Mouse (Mus musculus) limb, embryonic 10.5 days (tissue): ENCODE results near the gene Dync1li2. TPM values are rescaled to one million over a fixed set of nuclear protein-coding genes. Genes with fewer than 3 reads are reported as not detected.

Experiments used
- DNase-seq: peaks from one replicate; pipeline ENCODE4 v3.0.0-alpha.2; 2017; ENCODE audit warnings: low spot score
- H3K27ac ChIP-seq: fragments of 300-500 bp; sonication (generic); 2 replicates; pipeline ENCODE4 v1.5.1; 2016; ENCODE audit warnings: mild to moderate bottlenecking
- H3K27me3 ChIP-seq: fragments of 300-500 bp; sonication (generic); 2 replicates; pipeline ENCODE4 v1.6.1; 2016; ENCODE audit warnings: low read depth, mild to moderate bottlenecking; ENCODE audit not compliant: poor library complexity, severe bottlenecking
- H3K36me3 ChIP-seq: fragments of 300-500 bp; sonication (generic); 2 replicates; pipeline ENCODE4 v1.6.1; 2016; ENCODE audit warnings: mild to moderate bottlenecking, moderate library complexity
- H3K4me1 ChIP-seq: fragments of 300-500 bp; sonication (generic); 2 replicates; pipeline ENCODE4 v1.6.1; 2016
- H3K4me3 ChIP-seq: fragments of 300-500 bp; sonication (generic); 2 replicates; pipeline ENCODE4 v1.5.1; 2016; ENCODE audit warnings: mild to moderate bottlenecking, moderate library complexity
- H3K9me3 ChIP-seq: fragments of 300-500 bp; sonication (generic); replicated peaks from 2 replicates; pipeline ENCODE4 v1.6.1; 2016; ENCODE audit warnings: mild to moderate bottlenecking
- WGBS: fragments of 180-500 bp; shearing (Covaris S2); methylation state at CpG from one replicate; pipeline ENCODE4 v1.1.7; 2016; 5-methylcytosine and 5-hydroxymethylcytosine counted together
- polyA plus RNA-seq: library from polyadenylated mRNA; unstranded; fragments of >200 nt; fragmentation: Nextera tagmentation; extraction: Ambion mirVana; gene quantifications from 2 replicates; pipeline ENCODE4 v1.2.1, GENCODE M21; 2016

Gene Dync1li2
- polyA plus RNA-seq, 1 experiment from 2014 or later = 69.9 TPM

DNA sequence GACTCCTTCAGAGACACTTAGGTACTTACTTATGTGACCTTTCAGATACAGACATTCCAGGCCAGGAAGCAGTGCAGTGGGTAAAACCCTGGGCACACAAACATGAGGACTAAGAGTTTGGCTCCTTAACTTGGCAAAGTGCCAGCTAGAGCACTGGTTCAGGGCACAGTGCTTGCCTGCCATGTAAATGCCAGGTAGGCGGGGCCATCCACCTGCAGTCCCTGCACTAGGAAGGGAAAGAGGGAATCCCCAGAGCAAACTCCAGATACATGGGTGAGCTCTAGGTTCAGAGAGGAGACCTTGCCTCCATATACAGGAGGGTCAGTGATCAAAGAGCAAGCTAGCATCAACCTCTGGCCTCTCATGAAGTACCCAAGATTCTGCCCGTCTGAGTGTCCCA is 54.9 kb downstream of the Dync1li2 start:
- H3K27ac ChIP-seq = no peak overlapping the region
- H3K4me1 ChIP-seq = peaks cover 27% of the 10 kb centered on the region
- 85% methylated on average over 2 of the region's 2 CpGs for WGBS
- H3K4me3 ChIP-seq = no peak overlapping the region
- H3K9me3 ChIP-seq = no peaks in the 10 kb centered on the region
- H3K27me3 ChIP-seq = no peaks in the 10 kb centered on the region
- DNase-seq = no peak
- H3K36me3 ChIP-seq = peaks cover 2% of the 10 kb centered on the region; the same call in 1 of the 2 replicates

DNA sequence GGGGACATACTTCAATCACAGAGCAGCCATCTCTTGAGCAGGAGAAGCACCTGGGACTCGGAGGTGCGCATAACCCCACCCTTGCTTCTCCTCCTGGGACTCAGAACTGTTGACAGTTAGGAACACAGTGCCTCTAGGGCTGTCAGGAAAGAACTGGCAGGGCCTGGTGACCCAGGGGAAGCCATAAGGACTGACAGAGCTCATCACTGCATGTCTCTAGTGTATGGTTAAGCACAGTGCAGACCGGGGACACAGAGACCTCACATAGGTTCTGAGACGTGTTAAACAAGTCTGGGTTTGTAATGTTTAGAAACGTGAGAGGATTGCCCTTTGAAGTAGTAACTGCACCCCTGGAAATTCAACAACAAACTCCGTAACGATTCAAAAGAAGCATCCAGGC is 55.3 kb downstream of the Dync1li2 start:
- Histone ChIP-seq H3K36me3 (peaks cover 2% of the 10 kb centered on the region; the same call in 1 of the 2 replicates), H3K4me1 (peaks cover 29% of the 10 kb centered on the region), H3K27ac (no peak overlapping the region), H3K27me3 (no peaks in the 10 kb centered on the region), H3K4me3 (no peak overlapping the region), H3K9me3 (no peaks in the 10 kb centered on the region)
- DNase-seq = no peak
- WGBS = 50% methylated on average over 7 of the region's 7 CpGs

DNA sequence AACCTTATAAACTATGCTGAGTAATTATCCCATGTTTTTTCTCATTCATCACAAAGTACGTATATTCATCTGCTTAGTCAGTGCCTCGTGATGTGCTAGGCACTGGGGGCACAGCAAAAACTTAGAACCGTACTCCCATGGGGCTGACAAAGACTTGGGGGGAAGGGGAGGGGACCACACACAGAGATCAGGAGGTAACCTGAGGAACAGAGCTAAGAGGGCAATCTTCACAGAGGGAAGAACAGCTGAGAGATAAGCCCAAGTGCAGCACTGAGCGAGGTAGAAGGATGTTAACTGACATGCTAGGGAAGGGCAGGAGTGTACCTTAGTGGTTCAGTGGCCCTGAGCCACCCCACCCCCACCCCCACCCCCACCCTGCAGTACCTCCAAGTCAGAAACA is 56.2 kb downstream of the Dync1li2 start:
- H3K4me3 ChIP-seq = no peak overlapping the region
- WGBS = 28% methylated on average over 4 of the region's 4 CpGs
- DNase-seq = no peak
- H3K36me3 ChIP-seq = no peaks in the 10 kb centered on the region
- no peaks in the 10 kb centered on the region for H3K9me3 ChIP-seq
- H3K27me3 ChIP-seq = no peaks in the 10 kb centered on the region
- peaks cover 29% of the 10 kb centered on the region for H3K4me1 ChIP-seq
- no peak overlapping the region for H3K27ac ChIP-seq

DNA sequence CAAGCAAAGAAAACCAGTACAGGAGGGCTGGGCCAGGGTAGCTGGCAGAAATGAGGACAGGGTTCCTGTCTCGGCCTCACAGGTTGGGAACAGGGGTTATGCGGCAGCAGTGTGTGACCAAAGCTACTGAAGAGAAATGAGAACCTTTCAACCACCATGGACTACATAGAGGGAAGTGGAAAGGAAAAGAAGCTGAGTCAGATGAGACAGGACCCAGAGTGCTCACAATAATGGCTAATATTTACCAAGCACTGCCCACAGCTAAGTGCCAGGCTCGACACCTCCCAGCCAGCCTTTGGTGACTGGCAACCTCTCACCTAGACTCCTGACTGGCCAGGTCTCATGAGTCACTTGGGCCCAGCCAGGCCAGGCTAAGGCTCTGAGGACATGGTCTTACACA is 58.9 kb downstream of the Dync1li2 start:
- H3K4me3 ChIP-seq = no peak overlapping the region
- 87% methylated on average over 3 of the region's 3 CpGs for whole genome bisulfite sequencing
- H3K4me1 ChIP-seq = peaks cover 37% of the 10 kb centered on the region
- no peaks in the 10 kb centered on the region for H3K36me3 ChIP-seq
- DNase-seq = no peak
- no peaks in the 10 kb centered on the region for H3K27me3 ChIP-seq
- H3K9me3 ChIP-seq = no peaks in the 10 kb centered on the region
- no peak overlapping the region for H3K27ac ChIP-seq

DNA sequence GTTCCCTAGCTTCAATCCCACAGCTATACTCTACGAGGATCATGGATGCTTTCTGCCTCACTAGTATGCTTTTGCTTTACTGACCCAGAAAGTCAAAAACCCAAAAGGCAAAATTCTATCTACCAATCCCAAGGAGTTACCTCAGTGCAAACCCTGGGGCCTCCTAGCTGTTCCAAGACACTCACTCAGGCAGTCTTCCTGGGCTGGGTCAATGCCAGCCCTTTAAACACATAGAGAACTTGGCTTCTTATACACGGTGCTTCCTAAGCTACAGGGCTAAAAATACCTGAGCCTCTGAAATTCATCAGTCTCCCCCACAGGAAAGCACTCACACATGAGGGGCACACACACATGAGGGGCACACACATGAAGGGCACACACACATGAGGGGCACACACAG is 59.6 kb downstream of the Dync1li2 start:
- peaks cover 37% of the 10 kb centered on the region for H3K4me1 ChIP-seq
- 85% methylated on average over 2 of the region's 2 CpGs for WGBS
- no peak overlapping the region for H3K27ac ChIP-seq
- no peaks in the 10 kb centered on the region for H3K27me3 ChIP-seq
- H3K9me3 ChIP-seq = no peaks in the 10 kb centered on the region
- no peak for DNase-seq
- H3K4me3 ChIP-seq = no peak overlapping the region
- H3K36me3 ChIP-seq = no peaks in the 10 kb centered on the region

DNA sequence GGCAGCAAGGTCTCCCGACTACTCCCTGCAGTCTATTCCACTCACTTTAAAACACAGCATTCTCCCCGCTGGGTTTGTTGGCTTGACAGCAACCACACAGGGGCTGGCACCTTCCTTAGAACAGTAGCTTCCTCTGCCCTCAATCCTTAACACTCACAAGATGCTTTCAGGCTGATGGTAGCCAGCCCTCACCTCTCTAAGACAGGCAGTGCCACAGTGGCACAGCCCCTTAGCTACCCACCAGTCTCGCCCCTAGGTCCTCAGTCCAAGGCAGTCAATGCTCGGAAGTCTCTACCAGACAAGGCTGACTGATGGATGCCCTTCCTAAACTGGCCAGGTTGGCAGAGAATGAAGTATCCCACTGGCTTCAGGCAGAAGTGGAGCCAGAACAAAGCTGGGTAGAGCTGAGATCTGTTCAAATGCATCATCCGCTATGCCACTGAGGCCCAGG is 61.9 kb downstream of the Dync1li2 start:
- Histone ChIP-seq H3K27me3 (no peaks in the 10 kb centered on the region), H3K4me1 (peaks cover 20% of the 10 kb centered on the region)

DNA sequence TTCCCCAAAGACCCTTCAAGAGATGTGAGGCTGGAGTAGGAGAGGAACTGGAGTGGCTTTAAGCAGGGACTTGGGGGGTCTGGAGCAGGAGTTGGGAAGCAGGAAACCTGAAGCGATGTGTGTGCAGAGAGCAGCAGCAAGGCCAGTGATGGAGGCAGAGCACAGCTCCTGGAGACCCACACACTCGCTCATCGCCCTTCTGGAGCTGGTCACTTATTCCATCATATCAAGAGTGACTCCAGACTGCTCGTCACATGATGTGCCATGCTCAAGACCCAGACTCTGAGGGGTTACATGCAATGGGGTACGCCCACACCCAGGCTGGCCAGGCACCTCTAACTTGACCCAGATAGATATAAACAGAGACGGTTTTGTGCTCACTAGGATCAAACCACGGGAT is 62.6 kb downstream of the Dync1li2 start:
- Histone ChIP-seq H3K27ac (no peak overlapping the region), H3K4me1 (peaks cover 25% of the 10 kb centered on the region), H3K27me3 (no peaks in the 10 kb centered on the region), H3K4me3 (no peak overlapping the region), H3K9me3 (no peaks in the 10 kb centered on the region), H3K36me3 (no peaks in the 10 kb centered on the region)
- DNase-seq = no peak
- WGBS = 89% methylated on average over 7 of the region's 7 CpGs

More for the DNA sequence above, 61.9 kb downstream of the Dync1li2 start:
- H3K4me3 ChIP-seq = no peak overlapping the region
- no peaks in the 10 kb centered on the region for H3K36me3 ChIP-seq
- H3K9me3 ChIP-seq = no peaks in the 10 kb centered on the region
- DNase-seq = no peak
- WGBS = 79% methylated on average over 5 of the region's 5 CpGs
- H3K27ac ChIP-seq = no peak overlapping the region

DNA sequence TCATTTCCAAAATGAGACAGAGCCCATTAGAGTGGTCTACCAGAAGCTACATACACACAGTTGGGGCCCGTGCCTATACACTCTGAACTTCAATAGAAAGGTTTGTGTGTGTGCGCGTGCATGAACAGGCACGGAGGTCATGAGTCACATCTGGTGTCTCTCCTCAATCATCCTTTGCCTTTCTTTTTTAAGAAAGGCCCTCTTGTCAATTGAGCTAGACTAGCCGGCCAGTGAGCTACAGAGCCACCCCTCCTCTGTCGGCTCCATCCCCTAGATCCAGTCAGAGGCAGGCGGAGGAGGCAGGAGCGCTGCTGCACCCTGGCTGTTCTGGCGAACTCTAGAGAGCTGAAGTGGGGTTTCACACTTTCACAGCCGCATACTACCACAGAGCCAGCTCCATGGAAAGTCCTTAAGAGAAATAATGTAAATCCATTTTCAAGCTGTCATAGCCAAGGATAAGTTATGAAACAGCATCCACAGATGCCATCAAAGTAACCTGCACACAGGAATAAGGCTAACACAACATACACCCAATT is 63.5 kb downstream of the Dync1li2 start:
- Histone ChIP-seq H3K4me3 (no peak overlapping the region), H3K27ac (no peak overlapping the region), H3K36me3 (no peaks in the 10 kb centered on the region), H3K9me3 (no peaks in the 10 kb centered on the region), H3K27me3 (no peaks in the 10 kb centered on the region), H3K4me1 (peaks cover 32% of the 10 kb centered on the region)
- no peak for DNase-seq
- 49% methylated on average over 10 of the region's 10 CpGs for WGBS

DNA sequence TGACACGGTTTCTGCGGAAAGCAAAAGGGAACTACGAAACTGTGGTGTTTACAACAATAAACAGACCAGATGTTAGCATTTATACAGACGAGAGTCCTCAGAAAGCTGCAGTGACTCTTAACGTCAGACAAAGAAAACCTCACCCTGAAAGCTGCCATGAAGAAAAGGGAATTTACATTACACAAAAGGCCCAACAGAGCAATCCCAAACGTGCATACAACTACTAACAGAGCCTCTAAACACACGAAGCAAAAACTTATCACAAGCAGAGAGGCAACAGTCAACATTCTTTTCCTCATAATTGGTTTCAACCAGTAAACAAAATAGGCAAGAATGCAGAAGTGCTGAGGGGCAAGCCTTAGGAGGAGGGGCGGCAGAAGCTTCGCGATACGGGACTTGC is 66.2 kb downstream of the Dync1li2 start:
- H3K27ac ChIP-seq = peak overlapping the region; percentile 34; the same call in 1 of the 2 replicates
- no peak for DNase-seq
- H3K4me1 ChIP-seq = peaks cover 26% of the 10 kb centered on the region
- no peaks in the 10 kb centered on the region for H3K9me3 ChIP-seq
- no peaks in the 10 kb centered on the region for H3K27me3 ChIP-seq
- H3K36me3 ChIP-seq = 0 out of 2 replicates have a peak, but pooled peaks cover under 1% of the 10 kb centered on the region
- no peak overlapping the region for H3K4me3 ChIP-seq
- WGBS = 67% methylated on average over 11 of the region's 11 CpGs

DNA sequence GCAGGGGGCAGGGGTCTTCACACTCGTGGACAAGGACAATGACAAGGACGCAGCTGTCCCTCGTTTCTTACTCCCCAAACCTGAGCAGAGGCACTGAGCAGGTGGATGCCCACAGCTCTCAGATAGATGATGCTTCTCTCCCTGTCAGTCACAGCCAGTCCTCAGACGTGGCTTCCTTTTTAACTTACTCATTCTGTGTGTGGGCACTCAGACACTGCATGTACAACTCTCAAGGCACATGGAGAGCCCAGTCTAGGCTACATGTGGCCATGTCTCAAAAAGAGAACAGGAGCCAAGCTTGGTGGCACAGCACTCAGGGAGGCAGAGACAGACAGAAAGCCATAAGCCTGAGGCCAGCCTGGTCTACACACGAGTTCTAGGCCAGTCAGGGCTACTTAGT is 66.9 kb downstream of the Dync1li2 start:
- H3K4me3 ChIP-seq = no peak overlapping the region
- 69% methylated on average over 5 of the region's 5 CpGs for WGBS
- peaks cover 7% of the 10 kb centered on the region; the same call in 1 of the 2 replicates for H3K36me3 ChIP-seq
- 0 out of 2 replicates have a peak overlapping the region, but pooled peaks have one; percentile 1 for H3K27ac ChIP-seq
- peaks cover 21% of the 10 kb centered on the region for H3K4me1 ChIP-seq
- no peaks in the 10 kb centered on the region for H3K27me3 ChIP-seq
- DNase-seq = no peak
- no peaks in the 10 kb centered on the region for H3K9me3 ChIP-seq

DNA sequence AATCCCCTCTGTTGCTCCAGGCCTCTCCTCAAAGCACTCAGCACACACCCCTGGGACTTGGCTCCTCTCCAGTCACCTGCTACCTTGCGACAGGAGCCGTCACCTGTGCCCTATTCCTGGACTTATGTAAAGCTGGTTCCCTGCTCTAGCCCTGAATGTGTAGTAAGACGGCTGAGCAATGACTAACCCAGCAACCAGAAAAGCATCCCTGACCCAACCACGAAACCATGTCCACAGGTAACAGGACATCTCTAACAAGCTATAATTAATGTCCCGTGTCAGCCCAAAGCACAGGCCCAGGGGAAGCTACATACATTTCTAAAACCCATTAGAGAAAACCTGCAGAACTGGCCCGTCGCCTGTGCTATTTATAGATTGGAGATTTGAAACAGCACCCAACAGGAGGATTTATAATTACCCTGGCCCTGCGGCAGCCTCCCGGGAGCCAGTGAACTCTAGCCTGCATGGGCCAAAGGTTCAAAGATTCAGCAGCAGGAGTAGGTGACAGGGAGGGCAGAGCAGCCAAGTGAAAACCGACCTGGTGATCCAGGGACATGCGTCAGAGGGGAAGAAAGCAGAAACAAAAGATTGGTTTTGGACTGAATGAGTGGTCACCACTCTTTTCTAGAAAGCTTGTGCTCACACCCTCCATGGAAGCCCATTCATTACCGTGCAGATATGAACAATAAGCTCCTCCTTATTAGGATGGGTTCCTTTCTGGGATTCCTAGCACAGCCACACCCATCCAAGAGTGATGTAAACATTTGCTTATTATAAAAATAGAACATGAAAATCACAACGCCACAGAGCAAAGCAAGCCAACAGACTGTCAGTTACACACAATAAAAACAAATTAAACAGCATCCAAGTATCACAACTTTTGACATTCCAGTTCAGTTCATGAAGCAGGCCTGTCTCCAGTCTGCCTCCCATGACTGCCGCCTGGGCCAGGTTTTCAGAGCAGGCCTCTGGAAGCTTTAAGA is 67.7 kb downstream of the Dync1li2 start:
- 64% methylated on average over 14 of the region's 14 CpGs for WGBS
- Histone ChIP-seq H3K36me3 (peaks cover 7% of the 10 kb centered on the region; the same call in 1 of the 2 replicates), H3K27me3 (no peaks in the 10 kb centered on the region), H3K4me3 (no peak overlapping the region), H3K4me1 (peaks cover 18% of the 10 kb centered on the region), H3K27ac (0 out of 2 replicates have a peak overlapping the region, but pooled peaks have one; percentile 1), H3K9me3 (no peaks in the 10 kb centered on the region)
- no peak for DNase-seq

DNA sequence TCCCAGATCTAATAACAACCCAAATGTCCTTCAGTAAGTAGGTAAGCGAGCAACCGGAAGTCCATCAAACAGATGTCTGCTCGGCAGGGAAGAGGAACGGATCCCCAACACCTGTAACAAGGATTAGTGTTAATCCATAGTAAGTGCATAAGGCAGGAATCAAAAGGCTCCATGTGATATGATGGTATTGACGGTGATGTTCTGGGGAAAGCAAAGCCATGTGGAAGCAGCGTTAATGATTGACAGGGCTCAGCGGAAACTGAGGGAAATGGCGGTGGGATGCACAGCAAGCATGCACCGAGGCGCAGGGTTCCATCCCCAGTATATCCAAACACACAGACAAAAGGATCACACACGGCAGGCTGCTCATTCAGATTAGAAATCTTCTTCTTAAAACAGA is 68.6 kb downstream of the Dync1li2 start:
- Histone ChIP-seq H3K27me3 (no peaks in the 10 kb centered on the region), H3K27ac (no peak overlapping the region), H3K9me3 (no peaks in the 10 kb centered on the region), H3K36me3 (peaks cover 7% of the 10 kb centered on the region; the same call in 1 of the 2 replicates), H3K4me1 (peaks cover 21% of the 10 kb centered on the region), H3K4me3 (no peak overlapping the region)
- WGBS = 88% methylated on average over 11 of the region's 11 CpGs
- DNase-seq = no peak

DNA sequence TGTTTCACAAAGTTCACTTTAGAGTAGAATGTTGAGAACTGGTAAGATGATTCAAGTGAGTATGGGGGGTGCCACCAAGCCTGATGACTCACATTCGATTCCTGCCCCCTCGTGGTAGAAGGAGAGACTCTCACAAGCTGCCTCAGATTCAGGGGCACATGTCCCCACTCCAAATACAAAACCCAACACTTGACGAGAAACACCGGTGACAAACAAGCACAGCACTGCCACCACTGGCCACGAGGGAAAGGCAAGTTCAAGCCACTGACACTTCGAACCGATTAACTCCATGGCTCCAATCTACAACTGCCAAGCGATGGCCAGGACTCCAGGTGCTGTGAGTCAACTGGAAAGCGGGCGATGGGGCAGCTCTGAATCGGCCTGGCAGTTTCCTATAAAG is 69.1 kb downstream of the Dync1li2 start:
- Histone ChIP-seq H3K4me3 (no peak overlapping the region), H3K9me3 (no peaks in the 10 kb centered on the region), H3K27me3 (no peaks in the 10 kb centered on the region), H3K4me1 (peaks cover 21% of the 10 kb centered on the region), H3K27ac (no peak overlapping the region), H3K36me3 (peaks cover 7% of the 10 kb centered on the region; the same call in 1 of the 2 replicates)
- no peak for DNase-seq
- WGBS = 92% methylated on average over 11 of the region's 11 CpGs
